Mouse (Mus musculus): Measurements from ENCODE around the gene Syt16. TPM values are rescaled to one million over a fixed set of nuclear protein-coding genes. Genes with fewer than 3 reads are reported as not detected.

The Syt16 gene
- polyA plus RNA-seq, 1 experiment: 16.9 TPM

DNA sequence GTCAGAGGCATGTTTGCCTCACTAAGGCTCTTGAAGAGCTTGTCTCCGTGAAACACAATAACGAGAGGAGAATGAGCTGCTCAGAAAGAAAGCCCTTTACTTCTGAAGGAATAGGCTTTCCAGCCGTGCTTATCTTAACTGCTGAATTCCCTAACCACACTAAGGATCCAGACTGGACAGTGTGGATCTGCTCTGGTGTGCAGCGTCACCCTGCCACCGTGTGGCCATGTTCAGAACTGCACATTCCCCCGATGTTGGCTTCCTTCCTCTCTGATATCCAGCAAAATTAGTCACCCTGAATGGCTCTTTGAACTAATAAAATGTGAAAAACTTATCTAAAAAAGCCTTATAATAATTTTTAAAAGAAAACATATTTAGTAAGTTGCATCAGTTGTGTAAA lies 16.3 kb downstream of the Syt16 start:
- DNase-seq (ENCODE audit: low spot score): peak; percentile 64

DNA sequence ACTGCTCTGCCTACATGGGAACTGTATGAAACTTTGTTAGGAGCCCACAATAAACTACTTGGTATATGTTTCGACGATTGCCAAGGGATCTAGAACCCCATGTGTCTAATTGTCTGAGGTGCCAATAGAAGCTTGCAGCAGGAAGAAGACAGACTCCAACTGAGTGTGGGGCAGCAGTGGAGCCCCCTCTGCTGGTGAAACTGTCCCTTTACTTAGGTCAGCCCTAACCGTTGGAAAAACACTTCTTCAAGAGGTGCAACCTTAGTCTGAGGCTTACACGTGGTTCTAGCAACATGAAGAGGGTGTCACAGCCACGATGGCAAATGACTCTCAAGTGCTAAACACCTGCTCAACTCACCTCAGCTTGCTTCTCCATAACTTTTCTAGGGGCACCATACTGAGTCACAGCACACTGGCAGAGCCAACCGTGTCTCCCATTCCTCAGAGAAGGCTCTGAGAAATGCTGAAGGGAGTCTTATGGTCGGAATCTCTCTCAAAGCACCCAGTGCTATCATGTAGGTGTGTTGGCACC lies 17.3 kb downstream of the Syt16 start:
- DNase-seq (ENCODE audit: low spot score): no peak

DNA sequence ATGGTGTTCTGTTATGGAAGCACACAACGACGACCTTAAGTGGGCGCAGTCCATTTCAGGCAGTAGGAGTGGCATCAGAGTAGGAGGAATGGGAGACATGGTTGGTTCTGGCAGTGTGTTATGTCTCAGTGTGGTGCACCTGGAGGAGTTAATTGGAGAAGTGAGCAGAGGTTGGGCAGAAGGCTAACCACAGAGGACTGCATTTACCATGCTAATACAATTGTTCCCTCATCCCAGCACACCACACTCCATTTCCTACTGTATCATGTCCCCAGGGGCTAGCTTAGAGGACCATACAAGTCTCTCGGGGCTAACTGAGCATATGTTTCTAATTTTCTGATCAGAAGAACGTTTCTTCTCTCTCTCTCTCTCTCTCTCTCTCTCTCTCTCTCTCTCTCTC lies 18.0 kb downstream of the Syt16 start:
- no peak for DNase-seq (ENCODE audit: low spot score)

DNA sequence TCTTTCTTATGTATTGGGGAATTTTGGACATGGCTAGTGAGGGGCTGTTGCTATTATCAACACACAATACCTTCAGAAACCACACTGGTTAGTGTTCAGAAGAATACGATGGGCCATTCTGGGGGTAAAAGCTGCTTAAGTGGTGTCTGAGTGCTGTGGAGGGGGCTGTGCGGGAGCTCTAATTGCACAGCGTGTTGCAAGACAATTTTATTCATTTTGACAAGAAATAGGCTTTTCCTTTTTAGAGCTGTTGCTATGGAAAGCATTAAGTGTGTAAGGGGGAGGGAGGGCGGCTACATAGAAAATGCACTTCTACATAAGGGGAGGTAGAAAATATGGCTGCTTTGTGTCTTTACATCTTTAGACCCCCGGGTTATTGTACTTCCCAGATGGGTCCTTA lies 25.8 kb downstream of the Syt16 start:
- DNase-seq (ENCODE audit: low spot score): no peak

DNA sequence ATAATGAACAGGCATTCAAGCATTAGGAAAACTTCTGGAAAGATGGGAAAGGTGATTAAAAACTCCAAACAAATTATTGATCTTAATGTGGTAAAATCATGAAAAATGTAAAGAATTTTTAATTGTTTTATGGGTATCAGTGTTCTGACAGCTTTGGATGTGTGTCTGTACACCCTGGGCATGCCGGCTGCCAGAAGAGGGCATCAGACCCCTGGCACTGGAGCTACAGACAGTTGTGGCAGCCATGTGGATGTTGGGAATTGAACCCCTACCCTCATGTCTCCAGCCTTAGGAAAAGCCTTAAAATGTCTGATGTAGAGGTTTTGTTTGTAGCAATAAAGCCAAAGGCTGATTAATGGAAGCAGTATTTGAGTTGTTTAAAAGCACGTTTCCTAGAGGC lies 27.5 kb downstream of the Syt16 start:
- DNase-seq (ENCODE audit: low spot score): no peak

DNA sequence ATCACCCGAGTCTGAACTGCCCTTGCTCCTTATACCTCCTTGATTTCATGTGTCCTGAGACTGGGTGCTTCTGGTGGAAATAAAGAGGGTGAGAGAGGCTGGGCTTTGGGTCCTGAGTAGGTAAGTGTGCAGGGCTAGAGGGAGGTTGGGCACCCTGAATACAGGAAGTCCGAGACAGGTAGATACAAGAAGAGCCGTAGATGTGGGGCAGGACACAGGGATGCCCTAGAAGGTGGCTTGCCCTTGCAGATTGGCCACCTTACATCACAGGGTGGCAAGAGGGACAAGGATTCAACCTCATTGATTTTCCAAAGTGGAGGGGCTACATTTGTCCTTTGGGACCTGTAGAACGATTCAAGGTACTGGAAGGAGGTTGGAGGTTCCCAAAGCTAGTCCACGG lies 45.8 kb downstream of the Syt16 start:
- DNase-seq (ENCODE audit: low spot score): no peak

DNA sequence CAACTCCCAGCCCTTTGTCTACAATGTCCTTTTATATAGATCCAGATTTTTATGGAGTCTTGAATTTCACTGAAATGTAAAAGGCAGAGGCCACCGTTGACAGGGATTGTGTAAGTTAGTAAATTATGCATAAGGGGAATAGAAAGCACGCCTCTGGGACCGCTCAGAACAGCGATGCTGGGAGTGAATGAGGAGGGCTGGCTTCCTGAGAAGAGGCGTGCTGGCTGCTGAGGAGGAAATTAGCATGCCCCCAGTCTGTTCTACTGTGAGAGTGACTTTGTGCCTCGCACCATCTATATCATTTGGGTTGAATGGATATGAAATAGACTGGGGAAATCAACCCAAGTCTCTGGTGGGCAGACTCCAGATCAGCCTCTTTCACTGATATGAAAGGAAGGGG lies 46.3 kb downstream of the Syt16 start:
- no peak for DNase-seq (ENCODE audit: low spot score)

DNA sequence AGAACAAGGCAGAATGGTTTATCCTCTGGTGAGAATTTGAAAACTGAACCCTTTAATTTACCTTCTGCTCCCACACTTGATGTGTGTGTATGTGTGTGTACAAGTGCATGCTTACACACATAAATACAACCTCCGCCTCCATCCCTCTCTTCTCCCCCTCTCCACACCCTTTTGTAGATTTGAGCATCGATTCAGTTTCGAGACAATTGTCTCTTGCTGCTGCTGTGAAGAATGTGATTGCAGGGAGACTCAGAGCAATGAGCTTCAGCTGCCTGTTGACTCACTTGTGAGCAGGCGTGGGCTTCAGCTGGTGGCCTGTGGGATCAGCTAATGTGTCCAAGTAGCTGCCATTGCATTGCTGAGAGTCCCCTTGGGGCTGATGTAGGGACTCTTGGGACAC lies 46.8 kb downstream of the Syt16 start:
- DNase-seq (ENCODE audit: low spot score): no peak

DNA sequence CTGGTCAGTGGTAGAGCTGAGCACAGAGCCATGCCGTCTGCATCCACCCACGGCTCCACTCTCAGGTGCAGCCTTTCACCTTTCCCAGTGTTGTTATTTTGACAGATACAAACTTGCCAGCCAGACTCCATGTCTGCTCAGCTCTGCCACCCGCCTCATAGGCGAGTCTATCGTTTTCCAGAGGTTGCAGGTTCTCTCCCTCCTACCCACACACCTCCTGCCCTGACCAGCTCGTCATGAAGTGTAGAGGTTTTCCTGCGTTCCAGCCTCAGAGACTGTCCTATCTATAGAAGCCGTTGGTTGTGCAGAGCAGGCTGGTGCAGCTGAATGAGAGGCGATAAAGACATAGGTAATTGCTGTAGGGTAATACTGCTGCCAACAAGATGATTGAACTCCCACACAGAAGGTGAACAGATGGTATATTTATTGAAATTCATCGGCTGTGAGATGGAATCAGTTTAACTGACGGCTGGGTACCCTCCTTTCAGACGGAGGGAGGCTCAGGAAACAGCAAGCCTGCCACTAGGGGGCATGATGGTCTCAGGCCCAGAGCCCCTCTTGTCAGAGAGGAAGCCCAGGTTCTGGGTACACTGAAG lies 58.0 kb downstream of the Syt16 start:
- no peak for DNase-seq (ENCODE audit: low spot score)

DNA sequence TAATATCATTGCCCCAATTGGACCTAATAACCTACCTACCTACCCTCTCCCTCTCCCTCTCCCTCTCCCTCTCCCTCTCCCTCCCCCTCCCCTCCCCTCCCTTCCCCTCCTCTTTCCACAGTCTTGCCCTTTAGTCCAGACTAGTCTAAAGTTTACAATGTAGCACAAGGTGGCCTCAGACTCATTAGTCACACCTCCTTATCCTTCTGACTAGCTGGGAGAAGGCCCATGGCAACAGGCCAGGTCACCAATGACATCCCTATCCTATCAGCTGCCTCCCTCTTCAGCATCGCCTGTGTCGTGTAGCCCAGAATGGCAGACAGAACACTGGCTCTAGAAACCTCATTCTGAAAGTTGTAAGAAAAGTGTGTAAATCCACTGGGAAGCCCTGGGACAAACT lies 58.7 kb downstream of the Syt16 start:
- DNase-seq (ENCODE audit: low spot score): no peak

DNA sequence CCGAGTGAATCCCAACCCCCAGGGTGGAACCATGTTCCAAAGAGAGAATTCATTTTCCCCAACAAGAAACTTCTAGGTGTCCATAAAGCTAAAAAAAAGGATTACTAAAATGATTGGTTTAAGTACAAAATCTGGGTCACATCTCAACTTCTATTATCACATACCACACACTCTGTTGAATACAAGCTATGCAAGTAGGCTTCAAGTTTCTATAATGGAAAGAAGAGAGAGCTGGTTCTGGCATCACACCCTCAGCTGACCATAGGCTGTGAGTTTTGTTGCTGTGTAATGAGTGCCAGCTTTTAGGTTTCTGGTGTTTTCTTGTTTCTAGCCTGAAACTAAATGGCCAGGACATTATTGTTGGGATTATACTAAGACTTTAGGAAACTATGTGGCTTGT lies 65.1 kb downstream of the Syt16 start:
- no peak for DNase-seq (ENCODE audit: low spot score)

DNA sequence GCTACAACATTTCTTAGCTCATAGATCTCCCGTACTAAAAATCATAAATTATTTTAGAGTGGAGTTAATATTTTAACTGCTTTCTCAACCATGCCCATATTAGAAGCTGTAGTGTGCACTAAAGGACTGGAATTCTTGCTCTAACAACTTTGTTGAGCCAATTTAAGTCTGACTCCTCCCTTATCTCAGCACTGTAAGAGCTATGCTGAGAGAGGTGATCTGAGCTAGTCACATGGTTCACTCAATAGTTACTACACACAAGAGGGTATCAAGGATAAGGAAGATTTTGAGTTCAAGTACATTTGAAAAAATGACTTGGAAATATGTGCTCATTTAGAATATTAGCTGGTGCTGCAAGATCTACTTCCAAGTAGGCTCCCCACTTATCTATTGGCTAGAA lies 71.5 kb downstream of the Syt16 start:
- no peak for DNase-seq (ENCODE audit: low spot score)

DNA sequence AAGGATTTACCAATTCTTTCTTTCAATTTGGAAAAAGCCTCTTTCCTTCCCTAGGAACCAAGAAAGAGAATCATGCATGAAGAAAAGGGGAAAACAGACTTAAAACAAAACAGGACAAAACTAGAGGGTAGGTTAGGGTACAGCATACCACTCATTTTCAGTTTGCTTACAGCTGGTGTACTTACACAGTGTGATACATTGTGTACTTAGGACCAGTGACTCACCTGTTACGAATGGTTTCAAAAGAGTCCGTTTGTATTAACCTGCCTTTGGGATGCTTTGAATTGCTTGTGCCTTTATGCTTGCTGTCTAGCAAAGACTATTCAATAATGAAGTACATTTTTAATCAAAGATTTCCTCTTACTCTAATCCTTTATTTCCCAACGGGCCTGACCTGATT lies 78.1 kb downstream of the Syt16 start:
- no peak for DNase-seq (ENCODE audit: low spot score)

DNA sequence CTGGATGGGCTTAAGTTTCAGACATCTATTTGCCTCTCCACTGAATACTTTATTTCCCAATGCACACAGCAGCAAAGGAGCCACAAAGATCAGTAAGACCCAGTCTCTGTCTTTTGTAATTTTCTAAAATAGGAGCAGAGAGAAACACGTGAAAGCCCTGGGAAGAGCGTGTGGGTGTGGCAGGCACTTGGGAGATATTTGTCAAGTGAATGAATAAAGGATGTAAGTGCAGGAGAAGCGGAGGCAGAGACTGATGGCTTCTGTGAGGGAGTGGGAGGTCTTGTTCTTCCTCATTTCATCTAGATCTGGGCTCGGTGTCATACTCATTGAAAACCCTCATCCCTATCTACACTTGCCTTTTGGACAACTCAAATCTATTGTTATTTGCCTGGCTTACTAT lies 78.6 kb downstream of the Syt16 start:
- no peak for DNase-seq (ENCODE audit: low spot score)

DNA sequence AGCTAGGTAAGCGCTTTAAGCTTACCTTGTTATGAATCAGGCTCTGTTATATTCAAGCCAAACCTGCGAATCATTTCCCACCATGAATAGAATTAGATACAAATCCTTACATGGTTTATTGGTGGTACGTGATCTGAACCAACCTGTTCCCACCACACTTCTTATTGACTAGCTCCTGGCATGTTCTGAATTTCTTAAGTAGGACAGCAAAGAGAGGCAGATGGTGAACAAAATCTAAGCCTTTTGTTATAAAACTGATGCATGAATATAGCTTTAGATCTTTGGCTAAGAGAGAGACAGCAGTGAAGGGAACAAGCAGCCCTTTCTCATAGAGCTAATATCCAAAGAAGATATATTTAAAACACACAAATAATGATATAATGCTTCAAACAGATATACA lies 83.7 kb downstream of the Syt16 start:
- DNase-seq (ENCODE audit: low spot score): no peak

DNA sequence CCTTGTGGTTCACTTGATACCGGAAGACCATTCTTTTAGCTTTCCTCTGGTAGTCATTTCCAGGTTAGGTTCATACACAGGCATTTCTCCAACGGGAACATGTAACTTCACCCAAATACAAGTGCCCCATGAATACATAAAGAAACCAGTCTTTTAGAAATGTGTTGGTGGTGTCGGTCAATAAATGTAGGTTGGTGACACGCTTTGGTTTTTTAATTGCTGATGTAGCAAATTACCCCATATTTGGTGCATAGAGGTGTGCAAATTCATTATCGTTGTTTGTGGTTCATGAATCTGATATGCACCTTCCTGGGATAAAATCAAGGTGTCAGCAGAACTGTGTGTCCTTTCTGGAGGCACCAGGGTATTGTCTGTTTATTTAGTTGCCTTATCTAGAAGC lies 86.9 kb downstream of the Syt16 start:
- no peak for DNase-seq (ENCODE audit: low spot score)

DNA sequence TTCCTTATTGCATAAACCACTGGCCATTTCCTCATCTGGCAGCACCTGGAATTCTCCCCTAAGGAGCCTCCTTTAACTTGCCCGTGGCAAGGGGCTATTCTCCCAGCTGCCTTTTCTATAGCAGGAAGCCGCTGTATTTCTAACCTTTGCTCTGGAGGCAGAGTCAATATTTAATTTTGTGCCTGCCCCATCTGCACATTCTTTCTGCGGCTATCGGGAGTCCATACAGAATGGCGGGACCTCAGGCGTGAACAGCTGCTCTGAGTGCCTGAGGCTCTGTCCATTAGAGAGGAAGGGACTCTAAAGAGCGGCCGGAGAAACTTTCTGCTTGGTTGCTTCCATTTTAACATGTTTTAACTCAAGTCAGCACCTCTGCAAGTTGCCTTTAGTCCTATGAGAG lies 89.6 kb downstream of the Syt16 start:
- no peak for DNase-seq (ENCODE audit: low spot score)

DNA sequence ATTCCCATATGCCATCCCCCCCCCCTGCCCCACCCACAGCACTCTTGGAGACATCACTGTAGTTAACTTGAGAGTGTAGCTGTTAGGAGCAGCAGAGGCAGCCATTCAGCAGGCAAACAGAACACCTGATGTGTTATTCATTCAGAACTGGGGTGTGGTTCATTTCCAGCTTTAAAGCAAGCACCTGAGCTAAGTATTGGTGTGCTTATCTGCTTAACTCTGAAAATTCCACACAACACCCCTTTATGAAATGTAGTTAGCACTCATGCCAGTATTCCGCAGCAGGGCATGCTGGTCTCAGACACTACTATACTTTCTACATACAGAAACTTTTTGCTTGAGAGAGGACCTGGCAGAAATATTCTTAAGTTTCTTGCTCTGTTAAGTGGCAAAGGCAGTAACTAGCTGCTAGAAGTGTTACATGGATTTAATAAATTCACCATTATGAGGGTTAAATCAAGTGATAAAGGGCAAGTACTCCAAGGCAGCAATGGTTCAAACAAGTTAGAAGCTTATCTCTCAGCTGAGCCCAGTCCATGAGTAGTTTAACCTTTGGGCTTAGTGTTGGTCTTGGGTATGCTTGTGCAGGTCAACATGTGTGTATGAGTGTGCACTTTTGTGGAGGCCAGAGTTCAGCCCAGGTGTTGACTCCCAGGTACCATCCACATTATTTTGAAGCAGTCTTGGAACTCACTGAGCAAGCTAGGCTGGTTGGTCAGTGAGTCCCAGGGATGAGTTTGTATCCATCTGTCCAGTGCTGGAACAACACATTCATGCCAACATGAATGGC lies 92.1 kb downstream of the Syt16 start:
- no peak for DNase-seq (ENCODE audit: low spot score)

DNA sequence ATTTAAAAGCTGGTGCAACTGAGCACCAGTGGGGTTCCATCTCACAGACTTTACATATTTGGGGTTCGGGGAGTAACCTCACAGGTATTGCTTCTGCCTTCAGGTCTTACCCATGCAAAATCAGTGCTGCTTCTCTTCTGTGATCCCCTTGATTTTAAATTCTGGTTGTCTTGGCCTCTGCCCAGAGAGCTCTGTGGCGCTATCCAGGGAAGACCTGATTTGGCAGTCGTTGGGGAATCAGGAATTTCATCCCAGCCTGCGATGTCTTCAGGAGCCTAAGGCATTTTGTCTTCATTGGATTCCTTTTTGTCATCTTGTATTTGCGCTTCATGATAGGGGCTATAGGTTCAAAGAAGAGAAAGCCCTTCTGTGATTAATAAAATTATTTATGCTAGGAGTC lies 95.1 kb downstream of the Syt16 start:
- no peak for DNase-seq (ENCODE audit: low spot score)

DNA sequence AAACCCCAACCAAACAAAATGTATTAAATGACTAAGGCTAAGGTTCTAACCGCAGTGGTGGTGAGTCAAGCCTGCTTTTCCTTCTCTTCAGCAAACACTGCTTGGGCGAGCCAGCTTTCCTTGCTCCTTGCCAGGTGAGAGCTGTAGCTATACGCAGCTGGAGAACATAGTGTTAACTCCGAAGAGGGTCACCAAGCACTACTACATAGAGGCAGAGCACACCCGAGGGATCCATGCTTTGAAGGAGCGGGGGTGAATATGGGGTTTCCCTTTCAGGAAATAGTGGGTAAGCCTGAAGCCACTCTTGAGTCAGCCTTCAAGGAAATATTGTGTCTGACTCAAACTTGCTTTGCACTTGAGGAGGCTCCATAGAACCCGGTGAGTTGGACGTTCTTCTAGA lies 95.6 kb downstream of the Syt16 start:
- peak; percentile 29 for DNase-seq (ENCODE audit: low spot score)

DNA sequence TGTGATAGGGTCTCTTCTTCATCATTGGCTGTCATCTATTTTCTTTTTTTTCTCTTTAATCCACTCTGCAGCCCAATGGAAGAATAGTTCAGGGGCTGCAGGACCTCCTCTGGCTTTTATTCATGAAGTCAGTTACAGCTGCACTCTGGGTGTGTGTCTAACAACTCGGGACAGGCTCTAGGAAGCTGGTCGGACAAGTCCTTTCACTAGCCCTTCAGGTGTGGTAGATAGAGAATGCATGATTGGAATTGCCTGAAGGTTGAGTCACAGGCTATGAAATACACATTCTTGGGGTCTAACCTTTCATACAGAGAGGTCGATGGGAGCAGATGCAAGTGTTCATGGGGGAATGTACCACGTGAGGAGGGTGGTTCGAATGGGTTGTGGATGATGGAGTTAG lies 97.2 kb downstream of the Syt16 start:
- DNase-seq (ENCODE audit: low spot score): no peak

DNA sequence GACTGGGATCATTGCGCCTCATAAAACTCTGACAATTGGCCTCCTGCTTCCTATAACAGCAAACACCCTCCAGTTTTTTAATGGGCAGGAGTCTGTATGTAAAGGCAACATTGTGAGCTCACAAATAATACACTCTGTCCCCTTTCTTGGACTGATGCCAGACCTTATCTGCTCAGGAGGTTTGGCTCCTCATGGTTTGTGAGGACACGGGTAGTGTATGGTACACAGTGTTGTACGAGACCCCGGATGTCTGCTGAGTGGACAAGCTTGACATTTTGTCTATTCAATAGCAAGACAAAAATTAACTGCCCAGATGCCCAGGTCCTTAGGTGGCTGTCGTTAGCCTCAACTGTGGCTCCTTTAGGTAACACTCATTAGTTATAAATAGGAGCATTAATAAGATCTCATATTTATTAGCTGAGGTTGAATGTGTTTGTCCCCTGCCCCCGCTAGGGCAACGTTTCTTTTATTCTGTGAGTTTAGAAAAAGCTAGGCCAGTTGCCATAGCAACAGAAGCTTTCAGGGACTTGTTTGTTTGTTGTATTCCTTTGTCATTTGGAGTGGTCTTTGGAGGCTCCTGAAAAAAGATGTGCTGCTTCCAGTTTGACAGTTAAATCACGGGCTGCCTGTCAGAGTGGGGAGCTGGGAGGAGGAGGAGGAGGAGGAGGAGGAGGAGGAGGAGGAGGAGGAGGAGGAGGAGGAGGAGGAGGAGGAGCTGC lies 101.3 kb downstream of the Syt16 start:
- no peak for DNase-seq (ENCODE audit: low spot score)
